Mouse (Mus musculus) heart, postnatal 36 days (tissue): ENCODE results near the gene Gramd1b. TPM values are rescaled to one million over a fixed set of nuclear protein-coding genes. Genes with fewer than 3 reads are reported as not detected.

Experiments used
- total RNA-seq, 2 experiments: library from RNA; stranded (reverse); gene quantifications; 2 replicates each; pipeline ENCODE4 v1.2.3; 2021

Gramd1b gene
- total RNA-seq, 2 experiments from 2014 or later: 19.7 to 20.8 TPM

Other genes with a start within 250 kb of the Gramd1b start
- gene Gm21915, start 139.2 kb upstream of the Gramd1b start, total RNA-seq: not detected
- 1 to 10 TPM; 4.3 to 5.2 TPM for gene Clmp, start 154.6 kb upstream of the Gramd1b start, total RNA-seq